Mouse (Mus musculus) kidney, adult 2 months (tissue): Measurements from ENCODE around the gene Slc47a1.

Experiments used
- CTCF ChIP-seq: fragments of 200-500 bp; conservative IDR thresholded peaks from 2 replicates; pipeline ENCODE4 v1.5.1; 2011; ENCODE audit warnings: low read depth, mild to moderate bottlenecking, control low read depth, low read length, moderate library complexity, mixed read lengths; ENCODE audit not compliant: insufficient read depth, insufficient read length
- POLR2A ChIP-seq: fragments of 200-500 bp; IDR thresholded peaks from one replicate; pipeline ENCODE4 v1.6.1; 2011; ENCODE audit warnings: low read depth, low read length, control low read depth

- TF ChIP-seq CTCF, result no peak
- TF ChIP-seq POLR2A, result no peak
Measured at GRCm38 (mm10) chr11:61387233-61387632, 9.1 kb upstream of the Slc47a1 start.
